Comparison of ENCODE assay signal across 22 mouse cellular contexts in the genomic region with DNA sequence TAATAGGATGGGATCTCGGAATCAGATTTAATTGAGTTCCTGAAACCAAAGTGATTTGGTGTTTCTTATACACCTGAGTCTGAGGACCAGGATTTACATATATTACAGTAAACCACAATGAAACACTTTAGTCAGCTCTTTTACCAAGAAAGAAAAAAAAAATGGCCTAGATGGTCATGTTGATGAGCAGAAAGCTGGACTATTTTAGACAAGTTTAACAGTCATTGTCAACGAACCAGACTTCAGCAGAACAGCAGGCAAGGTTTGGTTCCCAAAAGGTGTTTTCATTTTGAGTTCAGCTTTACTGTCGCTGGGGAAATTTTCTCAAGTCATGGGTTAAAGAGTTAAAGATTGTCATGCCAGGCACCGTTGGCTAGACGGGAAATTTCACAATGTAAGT.
"Had no signal": no experiment of that assay in that cellular context is flagged by ENCODE, and none has a peak within 500 bp of the region (broad histone marks: within the 10 kb centered on the region; RNA-seq: fewer than 3 reads in every experiment).

No protein-coding gene starts in this region.

- H3K4me1 ChIP-seq: hindbrain, embryonic 12.5 days; intestine, embryonic 15.5 days; liver, embryonic 13.5 days had no signal

- H3K27ac ChIP-seq: heart, embryonic 10.5 days; hindbrain, embryonic 10.5 days; hindbrain, embryonic 12.5 days; hindbrain, embryonic 14.5 days; intestine, embryonic 15.5 days; layer of hippocampus, adult 2 months; left cerebral cortex, adult 2 months; limb, embryonic 10.5 days; limb, embryonic 12.5 days; liver, embryonic 13.5 days had no signal

- H3K9ac ChIP-seq: heart, embryonic 12.5 days; hindbrain, embryonic 12.5 days; hindbrain, embryonic 14.5 days; intestine, embryonic 15.5 days; limb, embryonic 12.5 days; liver, embryonic 13.5 days had no signal

- H3K27me3 ChIP-seq: intestine, embryonic 15.5 days had no signal

- DNase-seq: gastrocnemius, postnatal 14 days; heart, adult 18-20 months; heart, postnatal 10 days; heart, postnatal 4 days; kidney, adult 18-20 months; kidney, adult 8-10 months; kidney, postnatal 10 days; kidney, postnatal 25 days; kidney, postnatal 4 days; liver; liver, embryonic 13.5 days had no signal

- H3K4me2 ChIP-seq: heart, embryonic 12.5 days; hindbrain, embryonic 12.5 days; hindbrain, embryonic 14.5 days; intestine, embryonic 15.5 days; limb, embryonic 12.5 days; liver, embryonic 11.5 days; liver, embryonic 13.5 days had no signal

- H3K36me3 ChIP-seq: heart, embryonic 12.5 days; hindbrain, embryonic 12.5 days; intestine, embryonic 15.5 days; liver, embryonic 13.5 days had no signal

- H3K4me3 ChIP-seq: heart, embryonic 10.5 days; heart, embryonic 12.5 days; hindbrain, embryonic 10.5 days; hindbrain, embryonic 12.5 days; intestine, embryonic 15.5 days; layer of hippocampus, adult 2 months; left cerebral cortex, adult 2 months; limb, embryonic 10.5 days; limb, embryonic 12.5 days; liver, embryonic 13.5 days had no signal

- H3K9me3 ChIP-seq: heart, embryonic 10.5 days; heart, embryonic 12.5 days; hindbrain, embryonic 10.5 days; hindbrain, embryonic 12.5 days; intestine, embryonic 15.5 days; limb, embryonic 10.5 days; limb, embryonic 12.5 days; liver, embryonic 13.5 days had no signal
